Mouse (Mus musculus) liver, embryonic 14.5 days (tissue): ENCODE measurements at regions not wholly inside any gene's neighbourhood (a gene's known extent, or its start where the extent isn't known, plus 50 kb on each side); places are given as distances from the start of the nearest gene placed in this dataset.

Experiments
- ATAC-seq: fragments of 200-750 bp; cut with Nextera tagmentation; 2 replicates; pipeline ENCODE4 v1.8.0; 2017; ENCODE audit warnings: moderate number of reproducible peaks, mild to moderate bottlenecking, moderate library complexity; ENCODE audit not compliant: insufficient read depth
- DNase-seq, 3 experiments: peaks; one replicate each; pipeline ENCODE4 v3.0.0-alpha.2; 2012 to 2013; ENCODE audit warnings: low read depth in 3 of 3, low spot score in 3 of 3
- H3K27ac ChIP-seq: fragments of 300-500 bp; sonication (generic); 2 replicates; pipeline ENCODE4 v1.5.1; 2014; ENCODE audit warnings: moderate library complexity, mild to moderate bottlenecking, control low read depth, inconsistent platforms
- H3K27me3 ChIP-seq: fragments of 300-500 bp; sonication (generic); 2 replicates; pipeline ENCODE4 v1.6.1; 2014; ENCODE audit warnings: mild to moderate bottlenecking, low read length, moderate library complexity; ENCODE audit not compliant: control insufficient read depth, insufficient read depth
- H3K36me3 ChIP-seq: fragments of 300-500 bp; sonication (generic); replicated peaks from 2 replicates; pipeline ENCODE4 v1.6.1; 2014; ENCODE audit warnings: low read depth; ENCODE audit not compliant: control insufficient read depth, insufficient read depth
- H3K4me1 ChIP-seq, 2 experiments: fragments of 200-500 bp in 1 of 2; fragments of 300-500 bp in 1 of 2; sonication (generic) in 1 of 2; replicated peaks; 2 replicates each; pipeline ENCODE4 v1.6.1; 2012 to 2014; ENCODE audit warnings: antibody characterized with exemption in 1 of 2, inconsistent platforms in 1 of 2, low read length in 1 of 2; ENCODE audit not compliant: control insufficient read depth in 2 of 2, insufficient read depth in 2 of 2
- H3K4me2 ChIP-seq: fragments of 300-500 bp; sonication (generic); 2 replicates; pipeline ENCODE4 v1.6.1; 2014; ENCODE audit warnings: low read depth, mild to moderate bottlenecking, control low read depth, moderate library complexity
- H3K4me3 ChIP-seq, 2 experiments: fragments of 200-500 bp in 1 of 2; fragments of 300-500 bp in 1 of 2; sonication (generic) in 1 of 2; 2 replicates each; pipeline ENCODE4 v1.5.1; 2012 to 2014; ENCODE audit warnings: low read depth in 2 of 2, low read length in 2 of 2, mild to moderate bottlenecking in 2 of 2, control low read depth in 1 of 2, inconsistent platforms in 1 of 2, moderate library complexity in 1 of 2; ENCODE audit not compliant: insufficient read depth in 1 of 2
- H3K9ac ChIP-seq: fragments of 300-500 bp; sonication (generic); replicated peaks from 2 replicates; pipeline ENCODE4 v1.6.1; 2014; ENCODE audit warnings: mild to moderate bottlenecking, control low read depth, moderate library complexity
- H3K9me3 ChIP-seq: fragments of 300-500 bp; sonication (generic); 2 replicates; pipeline ENCODE4 v1.6.1; 2016; ENCODE audit warnings: low read length, mixed read lengths; ENCODE audit not compliant: control insufficient read depth
- CTCF ChIP-seq: IDR thresholded peaks from 2 replicates; pipeline ENCODE4 v1.5.1; 2016; ENCODE audit warnings: antibody characterized with exemption, low read depth, control low read depth
- EP300 ChIP-seq: IDR thresholded peaks from 2 replicates; pipeline ENCODE4 v1.6.1; 2016; ENCODE audit warnings: antibody characterized with exemption, low read depth
- WGBS: fragments of 180-500 bp; shearing (Covaris S2); extraction: QIAGEN DNeasy Blood & Tissue Kit; methylation state at CpG from one replicate; pipeline ENCODE4 v1.1.7; 2014; ENCODE audit not compliant: insufficient replicate concordance; 5-methylcytosine and 5-hydroxymethylcytosine counted together

DNA sequence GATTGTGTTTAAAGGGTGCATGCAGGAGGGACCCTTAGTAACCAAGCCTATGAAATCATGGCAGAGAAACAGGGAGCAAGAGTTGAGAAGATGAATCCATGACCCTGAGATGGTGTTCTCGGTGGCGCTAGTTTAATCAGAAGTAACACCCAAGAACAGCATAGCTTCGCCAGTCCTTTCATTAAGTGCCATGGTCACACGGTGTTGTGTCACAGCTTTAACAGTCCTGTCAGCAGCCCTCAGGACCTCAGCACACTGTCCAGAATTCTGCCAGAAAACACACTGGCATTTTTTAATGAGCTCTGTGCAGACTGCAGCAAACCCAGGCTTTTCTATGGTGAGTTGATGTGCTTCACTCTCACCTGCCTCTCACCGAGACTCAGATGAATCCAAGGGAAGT, 320.6 kb upstream of the 2610301B20Rik start:
- H3K4me1 ChIP-seq, result no peaks in the 10 kb centered on the region
- no peaks in the 10 kb centered on the region for H3K36me3 ChIP-seq
- ATAC-seq (no peak), DNase-seq (no peak)
- H3K27ac ChIP-seq, result no peak overlapping the region
- H3K27me3 ChIP-seq, result no peaks in the 10 kb centered on the region
- WGBS, result 78% methylated on average over 5 of the region's 5 CpGs
- no peak overlapping the region for H3K4me2 ChIP-seq
- no peak overlapping the region for H3K4me3 ChIP-seq
- no peak overlapping the region for H3K9ac ChIP-seq
- H3K9me3 ChIP-seq, result no peaks in the 10 kb centered on the region
- TF ChIP-seq CTCF (no peak), EP300 (no peak)

DNA sequence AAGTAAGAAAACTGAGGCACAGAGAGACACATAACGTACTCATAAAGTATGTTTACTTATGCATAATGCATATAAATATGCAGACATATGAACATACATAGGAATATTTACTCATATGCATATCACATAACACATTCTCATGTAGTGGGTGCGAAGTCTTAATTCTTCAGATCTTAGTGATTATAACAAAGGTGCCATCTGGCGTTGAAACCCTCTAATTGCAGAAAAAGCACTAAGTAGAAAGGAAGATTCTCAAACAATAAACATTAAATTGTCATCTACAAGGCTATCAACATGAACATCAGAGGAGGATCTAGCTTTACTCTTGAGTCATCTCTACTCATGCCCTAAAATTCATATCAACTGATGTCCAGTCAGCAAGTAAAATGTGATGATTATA, 314.2 kb upstream of the 2610301B20Rik start:
- no peak overlapping the region for H3K4me2 ChIP-seq
- WGBS, result 56% methylated on average over 3 of the region's 3 CpGs
- H3K9ac ChIP-seq, result no peak overlapping the region
- H3K27ac ChIP-seq, result no peak overlapping the region
- H3K27me3 ChIP-seq, result no peaks in the 10 kb centered on the region
- DNase-seq (no peak), ATAC-seq (no peak)
- H3K9me3 ChIP-seq, result no peaks in the 10 kb centered on the region
- H3K4me1 ChIP-seq, result no peaks in the 10 kb centered on the region
- no peak for TF ChIP-seq CTCF
- TF ChIP-seq EP300, result no peak
- H3K4me3 ChIP-seq, result no peak overlapping the region
- no peaks in the 10 kb centered on the region for H3K36me3 ChIP-seq

DNA sequence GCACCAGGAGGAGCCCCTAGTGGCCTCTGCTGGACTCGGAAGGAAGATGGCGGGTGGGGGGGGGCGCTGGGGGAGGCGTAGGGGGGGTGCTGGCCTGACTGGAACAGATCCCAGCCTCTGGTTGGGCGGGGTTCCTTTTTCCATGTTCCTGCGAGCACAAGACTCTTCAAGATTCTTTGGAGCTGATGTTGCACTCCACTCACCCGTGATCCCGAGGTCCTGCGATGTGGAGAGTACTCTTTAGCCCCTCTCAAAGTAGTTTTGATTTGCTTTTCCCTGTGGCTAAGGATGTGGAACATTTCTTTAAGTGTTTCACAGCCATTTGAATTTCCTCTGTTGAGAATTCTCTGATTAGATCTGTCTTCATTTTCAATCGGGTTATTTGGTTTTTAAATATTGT, 269.8 kb upstream of the 2610301B20Rik start:
- H3K4me2 ChIP-seq, result no peak overlapping the region
- no peaks in the 10 kb centered on the region for H3K9me3 ChIP-seq
- no peaks in the 10 kb centered on the region for H3K36me3 ChIP-seq
- no peak overlapping the region for H3K27ac ChIP-seq
- WGBS, result 61% methylated on average over 10 of the region's 10 CpGs
- H3K4me1 ChIP-seq, result no peaks in the 10 kb centered on the region
- DNase-seq, result no peak
- H3K4me3 ChIP-seq, result no peak overlapping the region
- H3K9ac ChIP-seq, result no peak overlapping the region
- TF ChIP-seq CTCF, result no peak
- no peak for TF ChIP-seq EP300
- no peak for ATAC-seq
- no peaks in the 10 kb centered on the region for H3K27me3 ChIP-seq

DNA sequence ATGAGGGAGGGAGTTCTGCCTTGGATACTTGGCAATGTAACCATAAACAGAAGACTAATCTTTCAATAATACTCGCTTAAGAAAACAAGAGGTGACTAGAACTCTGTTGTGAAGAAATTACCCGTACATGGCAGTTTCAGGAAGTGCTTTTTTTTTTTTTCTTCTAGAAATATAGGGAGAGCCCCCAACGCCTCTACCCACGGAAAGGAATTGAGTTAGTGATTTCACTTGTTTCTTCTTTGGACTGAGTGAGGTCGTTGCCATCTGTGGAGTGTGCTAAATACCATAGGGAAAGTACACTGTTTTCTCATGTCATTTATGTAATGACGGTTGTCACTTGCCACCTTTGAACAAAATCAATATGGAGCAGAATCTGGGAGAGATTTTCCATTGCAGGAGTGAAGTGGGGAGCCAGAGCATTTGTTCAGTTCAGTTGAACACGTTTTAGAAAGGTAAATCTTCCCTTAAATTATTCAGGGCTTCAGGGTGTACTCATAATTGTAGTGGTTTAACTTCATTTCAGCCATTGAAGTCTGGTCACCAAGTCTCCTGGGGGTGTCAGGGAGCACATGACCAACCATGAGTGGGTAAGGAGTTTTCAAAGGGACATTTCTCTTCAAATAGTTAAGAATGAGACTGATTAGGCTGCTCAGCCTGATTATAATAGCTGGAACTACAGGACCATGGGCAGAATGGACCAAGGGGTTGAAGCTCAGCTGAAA, 266.3 kb upstream of the 2610301B20Rik start:
- H3K9me3 ChIP-seq, result no peaks in the 10 kb centered on the region
- TF ChIP-seq CTCF (no peak), EP300 (no peak)
- 49% methylated on average over 7 of the region's 7 CpGs for WGBS
- no peaks in the 10 kb centered on the region for H3K36me3 ChIP-seq
- no peaks in the 10 kb centered on the region for H3K27me3 ChIP-seq
- no peaks in the 10 kb centered on the region for H3K4me1 ChIP-seq
- DNase-seq (no peak), ATAC-seq (no peak)
- H3K9ac ChIP-seq, result no peak overlapping the region
- no peak overlapping the region for H3K4me2 ChIP-seq
- no peak overlapping the region for H3K27ac ChIP-seq
- H3K4me3 ChIP-seq, result no peak overlapping the region

DNA sequence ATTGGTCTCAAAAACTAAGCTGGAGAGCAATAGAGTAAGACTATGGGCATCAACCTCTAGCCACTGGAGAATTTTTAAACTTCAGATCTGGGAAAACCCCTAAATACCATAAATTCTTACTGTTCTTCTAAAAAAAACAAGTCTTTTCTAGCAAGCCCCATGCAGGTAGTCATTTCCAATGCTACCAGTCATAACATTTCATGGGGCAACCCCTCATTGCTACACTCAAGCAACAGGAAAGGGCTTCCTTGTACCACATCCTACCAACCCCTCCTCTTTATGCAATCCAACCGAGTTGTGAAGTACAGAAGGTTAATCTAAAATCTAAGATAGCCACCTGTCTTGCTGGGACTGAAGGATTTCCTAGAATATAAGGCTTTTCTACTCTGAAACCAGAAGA, 263.5 kb upstream of the 2610301B20Rik start:
- DNase-seq (no peak), ATAC-seq (no peak)
- 9% methylated on average over 1 of the region's 1 CpGs for WGBS
- Histone ChIP-seq H3K36me3 (no peaks in the 10 kb centered on the region), H3K27me3 (no peaks in the 10 kb centered on the region), H3K4me3 (no peak overlapping the region), H3K4me1 (no peaks in the 10 kb centered on the region), H3K9me3 (no peaks in the 10 kb centered on the region), H3K9ac (no peak overlapping the region), H3K27ac (no peak overlapping the region), H3K4me2 (no peak overlapping the region)
- TF ChIP-seq CTCF, result no peak
- TF ChIP-seq EP300, result no peak
